Mouse (Mus musculus): ENCODE data around the gene Rpsa.

Gene Rpsa

DNA sequence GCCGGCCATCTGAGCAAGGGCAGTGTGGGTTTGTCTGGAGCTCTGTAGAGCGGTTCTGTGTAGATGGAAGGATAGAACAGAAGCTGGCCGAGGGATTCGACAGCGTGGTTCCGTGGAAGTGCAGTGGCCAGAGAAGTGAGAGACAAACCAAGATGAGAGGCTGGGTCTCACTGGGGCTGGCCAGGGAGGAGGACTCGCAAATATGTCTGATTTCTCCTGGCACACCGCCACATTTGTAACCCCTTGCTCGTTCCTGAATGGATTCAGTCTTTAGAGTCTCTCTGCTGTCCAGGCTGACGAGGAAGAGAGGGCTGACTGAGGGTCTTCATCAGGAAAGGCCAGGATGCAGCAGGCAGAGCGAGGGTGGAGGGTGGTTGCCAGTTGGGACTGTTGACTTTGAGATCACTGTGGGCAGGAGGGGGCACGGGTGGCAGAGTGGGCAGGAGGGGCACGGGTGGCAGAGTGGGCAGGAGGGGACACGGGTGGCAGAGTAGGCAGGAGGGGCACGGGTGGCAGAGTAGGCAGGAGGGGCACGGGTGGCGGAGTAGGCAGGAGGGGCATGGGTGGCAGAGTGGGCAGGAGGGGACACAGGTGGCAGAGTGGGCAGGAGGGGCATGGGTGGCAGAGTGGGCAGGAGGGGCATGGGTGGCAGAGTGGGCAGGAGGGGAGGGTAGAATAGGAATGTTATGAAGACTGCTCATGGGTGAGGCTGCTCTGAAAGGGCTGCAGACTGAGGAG, 13.3 kb upstream of the Rpsa start:
- DNase-seq, result no peak

DNA sequence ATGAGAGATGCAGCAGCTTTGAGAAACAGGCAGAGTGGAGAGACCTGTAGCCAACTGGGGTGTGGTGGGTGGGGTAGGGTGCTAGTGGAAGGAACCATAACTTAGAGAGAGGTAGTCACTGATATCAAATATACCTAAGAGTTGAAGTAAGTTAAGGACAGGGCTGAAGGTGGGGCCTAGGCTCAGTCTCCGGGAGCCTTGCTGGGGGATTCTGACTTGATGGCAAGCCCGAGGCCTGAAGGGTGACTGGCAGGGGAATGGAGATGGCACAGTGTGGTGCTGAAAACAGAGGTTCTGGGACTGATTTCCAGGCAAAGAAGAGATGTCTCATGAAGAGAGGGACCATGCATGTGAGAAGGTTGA, 12.7 kb upstream of the Rpsa start:
- no peak for DNase-seq

DNA sequence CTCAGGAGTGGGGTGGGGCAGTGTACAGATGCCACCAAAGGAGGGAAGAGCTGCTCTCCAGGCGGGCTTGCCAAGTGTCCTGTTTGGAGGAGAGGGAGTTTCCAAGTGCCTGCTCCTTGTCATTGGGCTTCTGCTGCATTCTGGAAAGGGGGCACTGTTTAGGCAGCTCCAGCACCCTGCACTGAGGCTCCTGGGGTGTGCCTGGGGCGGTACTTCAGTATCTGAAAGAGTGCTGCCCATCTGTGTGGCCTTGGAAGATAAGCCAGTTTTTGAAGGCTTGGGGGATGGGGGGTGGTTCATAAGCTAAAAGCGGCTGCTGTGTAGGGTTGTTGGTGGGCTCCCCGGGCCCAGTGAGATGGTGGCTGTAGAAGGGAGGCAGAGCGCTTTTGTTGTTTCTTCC, 11.9 kb upstream of the Rpsa start:
- DNase-seq, result no peak

DNA sequence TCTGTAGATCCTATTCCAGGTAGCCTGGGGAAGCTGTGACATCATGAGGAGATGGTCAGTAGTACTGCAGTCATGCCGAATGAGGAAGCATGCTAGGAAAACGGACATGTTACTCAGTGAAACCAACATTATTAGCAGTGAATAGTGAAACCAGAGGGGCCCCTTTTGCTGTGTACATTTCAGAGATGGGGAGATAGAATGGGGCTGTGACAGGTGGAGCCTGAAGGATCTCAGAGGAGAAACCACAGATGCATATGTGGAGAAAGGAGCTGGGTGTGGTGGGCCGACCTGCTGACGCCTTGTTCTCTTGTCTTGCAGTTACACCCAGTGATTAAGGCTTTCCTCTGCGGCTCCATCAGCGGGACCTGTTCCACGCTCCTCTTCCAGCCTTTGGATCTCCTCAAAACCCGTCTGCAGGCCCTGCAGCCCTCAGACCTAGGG, 11.3 kb upstream of the Rpsa start:
- DNase-seq, result no peak

DNA sequence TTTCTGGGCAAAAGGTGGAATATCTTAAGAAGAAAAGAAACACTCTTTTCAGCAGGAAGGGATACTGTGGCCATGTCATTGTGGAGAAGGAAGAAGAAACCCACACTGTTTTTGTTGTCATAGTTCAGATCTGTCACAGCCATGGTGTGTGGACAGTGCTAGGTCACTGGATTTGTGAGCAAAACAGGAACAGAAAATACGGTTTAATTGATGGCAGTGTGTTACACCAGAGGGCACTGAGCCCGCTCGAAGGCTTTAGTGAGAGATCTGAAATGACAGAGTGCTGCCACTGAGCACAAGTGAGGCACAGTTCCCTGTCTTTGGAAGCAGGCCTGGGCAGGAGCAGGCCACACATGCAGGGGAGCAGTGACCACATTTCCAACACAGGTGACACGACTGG, 9.3 kb upstream of the Rpsa start:
- no peak for DNase-seq

DNA sequence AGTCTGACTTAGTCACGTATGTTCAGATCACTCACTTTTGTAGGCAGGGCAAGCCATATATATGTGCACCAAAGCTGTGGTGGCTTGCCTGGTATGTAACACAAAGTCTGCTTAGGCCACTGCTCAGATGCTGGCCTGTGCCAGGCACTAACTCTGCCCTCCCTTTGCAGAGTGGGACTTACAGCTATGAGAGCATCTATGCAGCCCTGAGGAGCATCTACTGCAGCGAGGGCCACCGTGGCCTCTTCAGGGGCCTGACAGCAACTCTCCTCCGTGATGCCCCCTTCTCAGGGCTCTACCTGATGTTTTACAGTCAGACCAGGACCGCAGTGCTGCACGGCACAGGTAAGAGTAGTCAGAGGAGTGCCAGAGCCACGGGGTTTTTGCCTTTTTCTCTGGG, 7.0 kb upstream of the Rpsa start:
- DNase-seq, result no peak

DNA sequence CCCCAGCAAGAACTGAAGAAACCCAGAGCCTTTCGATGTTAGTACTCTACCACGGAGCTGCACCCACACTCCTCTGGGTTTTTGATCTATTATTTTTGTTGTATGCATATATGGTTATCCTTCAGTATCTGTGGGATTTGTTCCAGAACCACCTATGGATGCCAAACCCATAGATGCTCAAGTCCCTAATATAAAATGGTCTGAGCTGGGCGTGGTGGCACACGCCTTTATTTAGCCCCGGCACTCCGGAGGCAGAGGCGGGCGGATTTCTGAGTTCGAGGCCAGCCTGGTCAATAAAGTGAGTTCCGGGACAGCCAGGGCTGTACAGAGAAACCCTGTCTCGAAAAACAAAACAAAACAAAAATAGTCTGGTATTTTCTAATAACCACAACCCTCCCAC, 621 bp upstream of the Rpsa start:
- no peak for DNase-seq

DNA sequence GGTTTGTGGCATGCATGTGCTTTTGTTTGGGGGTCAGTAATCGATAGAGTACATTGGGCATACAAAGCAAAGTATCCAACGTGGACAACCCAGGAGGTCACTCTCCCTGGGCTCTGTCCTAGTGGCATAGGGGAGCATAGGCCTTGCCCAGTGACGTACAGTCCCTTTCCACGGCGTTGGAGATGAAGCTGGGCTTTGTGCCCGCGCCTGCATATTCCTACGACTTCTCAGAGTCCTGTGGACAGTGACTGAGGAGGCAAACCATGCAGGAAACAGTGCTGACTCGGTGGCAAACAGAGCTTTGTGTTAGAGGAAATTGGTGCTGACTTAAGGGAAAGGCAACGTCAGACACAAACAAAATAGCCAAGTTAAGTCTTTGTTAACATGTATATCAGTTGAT, 1.8 kb downstream of the Rpsa start:
- no peak for DNase-seq

DNA sequence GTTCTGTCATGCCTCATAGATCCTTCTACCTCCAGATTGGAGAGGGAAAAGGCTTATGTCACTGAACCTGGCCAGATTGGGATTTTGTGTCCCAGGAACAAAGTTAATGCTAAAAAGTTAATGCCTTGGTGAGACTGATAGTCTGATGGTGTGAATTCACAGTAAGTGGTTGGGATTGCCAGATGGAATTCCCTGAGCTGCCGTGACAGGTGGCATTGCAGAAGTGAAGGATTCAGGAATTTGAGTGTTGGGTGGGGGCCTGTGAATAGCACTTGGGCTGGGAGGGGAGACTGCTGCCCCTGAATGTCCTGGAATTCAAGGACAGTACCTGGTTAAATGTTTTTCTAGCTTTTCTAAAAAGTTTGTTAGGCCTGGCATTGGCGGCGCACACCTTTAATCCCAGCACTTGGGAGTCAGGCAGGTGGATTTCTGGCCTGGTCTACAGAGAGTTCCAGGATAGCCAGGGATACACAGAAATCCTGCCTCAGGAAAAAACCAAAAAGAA, 4.3 kb downstream of the Rpsa start:
- DNase-seq, result no peak

DNA sequence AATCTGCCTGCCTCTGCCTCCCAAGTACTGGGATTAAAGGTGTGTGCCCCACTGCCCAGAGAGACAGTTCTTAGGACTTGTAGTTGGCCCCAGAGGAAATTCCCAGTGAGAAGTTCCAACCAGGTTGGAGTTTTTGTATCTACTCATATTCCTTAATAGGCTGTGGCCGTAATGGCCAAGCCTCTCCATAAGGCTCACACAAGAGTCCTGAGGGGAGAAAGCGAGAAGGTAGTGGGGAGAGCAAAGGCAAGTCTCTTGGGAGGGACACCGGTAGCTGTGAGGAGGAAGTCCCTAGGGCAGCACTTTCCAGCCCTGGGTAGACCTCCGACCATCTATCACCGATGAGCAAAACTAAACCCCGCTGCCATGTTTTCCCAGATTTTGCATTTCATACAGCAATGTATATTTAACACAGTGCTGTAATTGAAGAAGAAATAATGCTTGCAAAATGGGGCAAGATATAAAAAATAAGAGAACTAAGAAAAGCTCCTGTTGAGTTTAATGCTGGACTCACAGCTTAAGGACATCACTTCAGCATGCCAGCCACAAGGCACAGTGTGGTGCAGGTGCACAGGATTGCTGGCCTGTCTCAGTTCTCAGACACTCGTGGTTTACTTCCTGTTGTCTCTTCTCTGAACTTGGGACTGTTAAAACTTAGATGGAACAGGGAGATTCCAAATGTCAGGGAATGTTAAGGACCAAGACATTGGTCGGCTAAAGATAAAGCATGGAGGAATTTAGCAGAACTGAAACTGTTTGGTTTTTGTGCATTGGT, 5.7 kb downstream of the Rpsa start:
- no peak for DNase-seq

DNA sequence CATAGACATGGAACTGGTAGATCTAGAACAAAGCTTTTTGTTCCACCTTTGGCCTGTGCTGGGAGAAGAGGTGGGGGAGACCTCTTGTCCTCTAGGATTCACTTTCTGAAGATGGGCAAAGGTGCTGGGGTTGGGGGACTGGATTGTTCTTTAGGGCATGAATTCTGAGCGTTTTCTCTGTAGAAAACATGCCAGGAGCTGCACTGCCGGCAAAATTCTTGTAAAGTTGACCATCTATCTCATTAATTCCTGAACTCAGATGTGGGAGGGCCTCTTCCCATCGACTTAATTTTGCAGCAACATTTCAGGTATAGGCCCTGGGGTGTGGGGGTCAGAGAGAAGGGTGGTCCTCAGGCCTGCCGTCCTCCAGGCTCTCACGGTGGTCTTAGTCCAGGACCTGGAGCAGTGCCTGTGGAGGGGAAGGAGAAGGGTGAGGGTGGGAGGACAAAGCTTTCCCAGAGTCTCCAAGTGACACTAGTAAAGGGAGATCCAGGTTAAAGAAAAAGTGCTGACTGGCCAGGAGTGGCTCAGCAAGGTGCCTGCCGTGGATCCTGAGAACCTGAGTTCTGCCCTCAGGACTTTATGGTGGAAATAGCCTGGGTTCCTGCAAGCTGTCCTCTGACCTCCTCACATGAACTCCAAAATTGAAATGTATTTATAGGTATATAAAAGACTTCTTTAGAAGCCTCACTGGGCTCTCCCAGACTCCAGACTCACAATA, 6.4 kb downstream of the Rpsa start:
- DNase-seq, result no peak

DNA sequence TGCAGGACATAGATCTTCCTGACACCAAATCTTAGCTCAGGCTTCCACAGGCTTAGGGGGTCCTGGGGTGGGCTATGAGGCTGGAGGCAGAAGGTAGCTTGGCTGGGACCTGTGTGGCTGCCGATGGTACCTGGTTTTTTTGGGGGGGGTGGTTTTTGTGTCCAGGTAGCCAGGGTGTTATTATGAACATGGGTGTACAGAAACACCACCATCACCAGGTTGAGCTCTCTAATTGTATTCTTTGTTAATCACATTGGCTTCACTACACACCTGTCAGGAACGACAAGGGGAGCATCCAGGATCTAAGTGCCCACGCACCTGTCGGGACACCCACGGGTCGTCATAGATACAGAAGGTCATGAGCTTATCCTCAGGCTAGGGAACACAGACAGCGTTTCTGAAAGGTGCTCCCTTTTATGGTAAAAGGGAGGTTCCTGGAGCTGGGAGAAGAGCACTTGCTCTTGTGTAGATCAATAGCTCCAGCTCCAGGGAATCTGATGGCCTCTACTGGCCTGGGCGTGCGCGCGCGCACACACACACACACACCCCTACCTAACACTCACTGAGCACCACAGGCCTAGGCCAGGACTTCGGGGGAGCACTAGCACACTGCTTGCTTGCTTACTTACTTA, 7.2 kb downstream of the Rpsa start:
- DNase-seq, result no peak

DNA sequence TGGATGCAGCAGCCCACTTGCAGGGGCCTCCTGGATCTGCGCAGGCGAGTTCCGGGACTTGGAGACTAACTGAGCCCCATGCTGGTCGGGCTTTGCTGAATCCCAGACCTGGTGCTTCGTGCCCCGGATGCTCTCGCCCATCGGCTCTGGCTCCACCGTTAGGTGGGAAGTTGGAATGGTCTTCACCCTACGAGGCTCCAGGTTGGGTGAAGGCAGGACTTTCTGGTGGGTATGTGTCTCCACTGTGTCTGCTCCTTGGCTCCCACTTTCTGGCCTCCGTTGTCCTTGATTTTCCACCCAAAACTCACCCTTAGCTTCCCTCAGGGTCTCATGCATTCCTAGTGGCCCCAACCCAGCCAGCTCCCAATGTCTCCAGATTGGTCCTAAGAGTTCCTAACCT, 8.0 kb downstream of the Rpsa start:
- DNase-seq, result no peak

DNA sequence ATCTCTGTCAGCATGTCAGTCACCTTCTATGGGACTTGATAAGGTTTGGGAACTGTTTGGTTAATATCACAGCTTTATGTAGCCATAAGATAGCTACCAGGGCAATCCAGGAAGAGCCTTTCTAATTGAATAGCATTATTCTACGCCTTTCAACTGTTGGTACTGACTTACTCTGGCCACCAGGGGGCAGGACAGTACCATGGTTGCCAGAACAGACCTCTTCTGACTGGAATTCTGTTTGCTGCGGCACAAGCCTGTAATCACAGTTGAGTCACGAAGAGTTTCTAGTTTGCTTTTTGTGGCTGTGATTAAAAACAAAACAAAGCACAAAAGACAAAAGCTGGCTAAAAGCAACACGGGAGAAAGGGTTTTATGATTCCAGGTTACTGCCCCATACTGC, 13.2 kb downstream of the Rpsa start:
- peak; percentile 89 for DNase-seq

DNA sequence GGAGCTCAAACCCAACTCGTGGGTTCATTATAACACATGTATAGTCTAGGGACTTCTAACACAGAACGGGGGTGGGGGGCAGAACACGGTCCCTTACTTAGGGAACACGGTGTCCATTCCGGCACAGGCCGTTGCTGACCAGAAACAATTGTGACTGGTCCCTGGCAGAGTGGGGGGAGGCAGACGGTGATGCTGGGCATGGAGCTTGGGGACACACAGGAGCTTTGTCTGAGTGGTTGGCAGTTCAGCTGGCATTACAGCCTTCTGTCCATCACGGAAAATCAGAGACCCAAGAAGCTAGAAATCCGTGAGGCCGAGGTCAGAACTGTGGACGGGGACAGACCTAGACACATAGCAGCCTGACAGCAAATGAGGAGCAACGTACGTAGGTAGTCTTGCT, 17.0 kb downstream of the Rpsa start:
- no peak for DNase-seq

DNA sequence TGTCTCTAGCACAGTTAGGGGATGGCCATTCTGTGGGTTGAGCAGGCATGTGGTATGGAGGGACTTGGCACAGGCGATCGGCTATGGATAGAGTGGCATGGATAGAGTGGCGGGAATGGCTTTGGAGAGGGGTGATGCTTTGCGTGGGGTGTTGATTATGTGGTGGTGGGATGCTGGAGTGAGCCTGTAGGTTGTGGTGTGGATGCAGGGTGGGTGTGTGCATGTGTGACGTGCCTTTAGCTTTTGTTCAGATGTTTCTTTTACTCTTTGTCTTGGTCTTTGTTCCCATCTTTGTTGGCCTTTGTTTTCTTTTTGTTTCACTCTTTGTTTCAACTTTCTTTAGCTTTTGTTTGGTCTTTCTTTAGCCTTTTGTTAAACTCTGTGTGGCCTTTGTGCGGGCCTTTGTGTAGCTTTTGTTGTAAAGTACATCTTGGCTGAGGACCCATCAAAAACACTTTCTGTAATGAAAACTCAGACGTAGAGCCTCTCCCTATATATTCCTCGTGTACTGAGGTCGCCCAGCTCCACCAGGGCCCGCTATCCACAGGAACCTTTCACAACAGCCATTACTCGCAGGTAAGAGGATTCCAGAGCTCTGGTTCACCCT, 21.8 kb downstream of the Rpsa start, which contains the start of gene Mobp:
Gene Mobp, plus strand, starts transcription at position 486 of the 607 bp plus-strand sequence.
- no peak for DNase-seq

DNA sequence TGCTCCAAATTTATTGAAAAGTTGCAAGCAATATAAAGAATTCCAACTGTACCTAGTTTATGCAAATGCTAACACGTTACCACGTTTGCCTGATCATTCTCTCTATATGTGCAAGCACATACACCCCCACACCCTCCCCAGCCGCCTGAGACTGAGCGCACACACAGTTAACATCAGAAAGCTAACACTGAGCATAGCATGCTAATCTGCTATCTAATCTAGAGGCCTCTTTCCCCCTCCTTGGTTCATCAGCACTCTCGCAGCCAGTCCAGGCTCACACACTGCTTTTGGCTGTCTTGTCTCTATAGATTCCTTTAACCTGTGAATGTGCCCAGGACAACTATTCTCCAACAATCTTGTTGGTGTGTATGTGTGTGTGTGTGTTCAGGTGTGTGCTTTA, 23.7 kb downstream of the Rpsa start:
- DNase-seq, result no peak

DNA sequence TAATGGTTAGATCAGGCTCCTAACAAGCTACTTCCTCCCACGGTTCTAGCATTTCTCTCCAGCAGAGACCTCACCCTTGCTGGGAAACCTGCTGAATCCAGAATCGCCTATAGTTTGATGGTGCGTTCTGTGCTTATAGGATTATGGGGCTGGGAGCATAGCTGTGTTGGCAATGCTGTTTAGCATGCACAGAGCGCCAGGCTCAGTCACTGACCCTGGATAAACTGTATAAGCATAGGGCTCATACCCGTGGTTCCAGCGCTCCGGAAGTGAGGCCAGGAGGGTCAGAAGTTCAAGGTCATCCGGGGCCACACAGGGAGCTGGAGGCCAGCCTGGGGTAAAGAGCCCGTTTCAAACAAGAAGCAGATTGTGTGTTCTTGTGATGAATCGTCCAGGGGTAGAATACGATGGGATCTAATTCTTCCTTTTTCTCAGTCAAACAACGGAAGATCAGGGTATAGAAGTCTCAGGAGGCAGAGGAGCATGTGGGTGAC, 24.5 kb downstream of the Rpsa start:
- no peak for DNase-seq

DNA sequence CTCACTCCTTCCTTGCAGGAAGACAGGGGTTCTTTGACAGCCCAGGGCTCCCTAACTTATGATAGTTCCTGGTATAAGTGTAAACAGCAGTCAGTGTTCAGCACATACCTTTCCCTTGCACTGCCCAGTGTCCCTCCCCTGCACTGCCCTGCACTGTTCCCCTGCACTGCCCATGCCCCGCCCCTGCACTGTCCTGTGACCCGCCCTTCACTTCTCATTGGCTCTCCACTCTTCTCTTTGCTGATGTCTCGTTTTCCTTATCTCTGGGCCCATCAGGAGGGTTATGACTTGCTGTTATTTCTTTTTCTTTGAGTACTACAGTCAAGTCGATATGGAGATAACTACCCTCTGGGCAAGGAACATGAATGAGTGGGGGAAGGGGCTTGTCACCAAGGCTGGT, 30.6 kb downstream of the Rpsa start:
- no peak for DNase-seq

DNA sequence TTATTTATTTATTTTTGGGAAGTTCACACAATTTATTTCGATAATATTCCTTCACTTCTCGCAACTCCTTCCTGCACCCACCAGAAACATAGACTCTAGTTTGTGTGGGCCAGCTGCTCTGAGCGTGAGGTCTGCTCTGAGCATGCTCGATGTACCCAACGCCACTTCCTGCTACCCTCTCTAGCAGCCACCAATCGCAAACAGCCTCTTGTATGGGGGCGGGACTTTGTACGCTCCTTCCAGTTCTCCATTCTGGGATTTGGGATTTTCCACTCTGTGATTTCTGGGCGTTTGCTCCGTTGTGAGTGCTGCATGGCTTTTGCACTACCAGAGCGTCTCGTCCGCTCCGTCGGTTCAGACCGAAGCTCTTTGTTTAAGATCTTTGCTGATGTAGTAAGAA, 36.4 kb downstream of the Rpsa start:
- DNase-seq, result no peak

DNA sequence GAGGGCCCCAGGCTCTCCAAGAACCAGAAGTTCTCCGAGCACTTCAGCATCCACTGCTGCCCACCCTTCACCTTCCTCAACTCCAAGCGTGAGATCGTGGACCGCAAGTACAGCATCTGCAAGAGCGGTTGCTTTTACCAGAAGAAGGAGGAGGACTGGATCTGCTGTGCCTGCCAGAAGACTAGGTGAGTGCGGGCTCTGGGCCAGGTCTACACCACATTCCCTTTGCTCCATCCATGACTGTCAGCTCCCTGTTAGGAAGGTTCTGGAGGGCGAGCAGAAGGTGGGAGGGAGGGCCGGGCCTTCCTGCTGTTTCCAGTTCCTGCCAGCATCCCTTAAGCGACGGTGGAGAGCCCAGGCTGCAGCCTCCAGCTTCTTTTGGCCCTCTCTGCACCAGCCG, 40.3 kb downstream of the Rpsa start:
- no peak for DNase-seq

DNA sequence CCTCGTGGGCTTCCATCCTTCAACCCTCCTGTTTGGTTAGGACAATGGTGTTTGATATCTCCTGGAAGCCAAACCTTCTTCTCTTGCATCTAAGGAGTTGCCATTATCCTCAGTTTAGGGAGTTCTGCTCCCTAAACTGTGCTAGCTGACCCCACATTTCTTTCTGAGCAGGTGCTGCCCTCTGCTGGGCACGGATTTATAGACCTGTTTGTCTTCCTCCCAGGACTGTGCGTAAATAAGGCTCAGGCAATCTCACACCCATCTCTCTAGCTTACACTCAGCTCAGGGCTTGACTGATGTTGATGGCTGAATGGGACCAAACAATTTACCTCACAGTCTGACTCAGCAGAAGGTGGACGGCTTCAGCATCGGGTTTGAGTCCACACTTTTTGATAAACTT, 43.8 kb downstream of the Rpsa start:
- peak; percentile 85 for DNase-seq

All from kidney, postnatal 10 days (tissue).